Mouse (Mus musculus): ENCODE measurements at regions not wholly inside any gene's neighbourhood (a gene's known extent, or its start where the extent isn't known, plus 50 kb on each side); places are given as distances from the start of the nearest gene placed in this dataset.
A peak's percentile ranks its signal among the peaks of the same experiment; 100 is the strongest.
"Not testable (repeated sequence)": the region's sequence is repeated elsewhere in the genome, so short reads cannot be mapped to it uniquely, and the experiment has no call there.

- peak; percentile 40 for DNase-seq (ENCODE audit: low spot score)
Measured at GRCm38 (mm10) chr17:35758769-35759168, 54.3 kb upstream of the Ddr1 start.

- no peak for DNase-seq (ENCODE audit: low spot score)
Measured at GRCm38 (mm10) chr17:35759740-35760139, 55.3 kb upstream of the Ddr1 start.

DNA sequence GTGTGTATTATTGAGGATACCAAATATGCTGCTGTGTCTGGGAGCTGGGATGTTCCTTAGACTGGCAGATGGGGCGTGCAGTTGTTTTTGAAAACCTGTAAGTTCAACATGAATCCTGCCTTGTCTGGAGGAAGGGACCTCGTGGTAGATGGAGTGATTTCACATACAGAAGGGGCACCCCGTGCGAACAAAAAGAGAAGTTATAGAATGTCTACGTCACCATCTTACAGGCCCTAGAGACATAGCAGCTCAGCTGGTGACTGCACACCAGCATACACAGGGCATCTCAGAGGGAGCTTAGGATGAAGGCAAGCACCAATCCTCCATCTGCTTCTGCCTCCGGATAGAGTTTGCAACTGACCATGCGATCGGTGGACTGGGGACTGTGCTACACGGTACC, 58.2 kb upstream of the Ddr1 start:
- no peak for DNase-seq (ENCODE audit: low spot score)

GRCm38 (mm10) chr17:35763101-35763500, 58.4 kb upstream of the Ier3 start:
- DNase-seq (ENCODE audit: low spot score) = no peak

- peak; percentile 41 for DNase-seq (ENCODE audit: low spot score)
Measured at GRCm38 (mm10) chr17:35763866-35764265, 57.6 kb upstream of the Ier3 start.

DNA sequence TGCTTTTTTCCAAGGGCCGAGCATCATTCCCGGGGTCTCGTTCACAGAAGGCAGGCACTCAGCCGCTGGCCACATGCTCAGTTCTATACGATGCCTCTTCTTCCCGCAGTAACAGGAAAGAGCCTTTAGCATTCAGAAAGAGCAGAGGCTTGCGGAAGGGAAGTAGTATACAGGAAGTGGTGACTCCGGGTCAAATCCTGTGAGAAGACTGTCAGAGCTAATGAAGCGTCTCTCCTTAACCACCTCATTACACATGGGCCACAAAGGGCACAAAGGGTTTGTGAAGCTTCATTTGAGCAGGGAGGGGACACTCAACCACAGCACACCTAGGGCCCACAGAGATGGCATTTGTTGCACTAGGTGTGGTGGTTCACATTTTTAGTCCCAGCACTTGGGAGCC, 55.1 kb upstream of the Ier3 start:
- no peak for DNase-seq (ENCODE audit: low spot score)

DNA sequence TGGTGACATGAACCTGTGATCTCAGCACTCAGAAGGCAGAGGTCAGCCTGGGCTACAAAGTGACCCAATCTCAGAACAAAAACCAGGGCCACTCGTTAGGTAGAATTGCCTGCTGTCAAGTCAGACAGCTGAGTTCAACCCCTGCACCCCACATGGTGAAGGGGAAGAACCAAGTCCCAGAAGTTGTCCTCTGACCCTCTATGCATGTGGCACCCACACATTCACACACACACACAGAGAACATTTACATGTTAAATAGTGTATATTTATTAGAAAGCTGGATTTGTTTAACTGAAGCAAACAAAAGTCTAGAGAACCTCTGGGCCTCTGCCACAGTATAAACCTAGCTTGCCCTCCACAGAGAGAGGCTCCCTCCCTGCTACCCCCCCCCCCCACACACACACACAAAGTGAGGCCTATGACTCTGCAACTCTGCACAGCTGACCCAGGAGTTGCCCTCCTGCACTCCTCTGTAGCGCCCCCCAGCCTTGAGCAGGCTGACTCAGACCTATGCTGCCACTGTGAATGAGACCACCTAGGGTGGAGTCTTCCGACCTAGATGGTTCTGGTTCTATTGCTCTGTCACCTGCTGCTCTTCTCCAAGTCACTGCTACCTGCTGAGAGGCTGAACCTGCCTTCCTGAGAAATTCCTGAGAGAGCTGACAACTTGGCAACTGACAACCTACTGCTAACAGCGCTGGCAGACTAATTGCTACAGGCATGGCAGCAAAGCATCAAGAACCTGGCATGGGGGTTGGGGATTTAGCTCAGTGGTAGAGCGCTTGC, 52.1 kb upstream of the Ier3 start:
- DNase-seq (ENCODE audit: low spot score) = no peak

DNA sequence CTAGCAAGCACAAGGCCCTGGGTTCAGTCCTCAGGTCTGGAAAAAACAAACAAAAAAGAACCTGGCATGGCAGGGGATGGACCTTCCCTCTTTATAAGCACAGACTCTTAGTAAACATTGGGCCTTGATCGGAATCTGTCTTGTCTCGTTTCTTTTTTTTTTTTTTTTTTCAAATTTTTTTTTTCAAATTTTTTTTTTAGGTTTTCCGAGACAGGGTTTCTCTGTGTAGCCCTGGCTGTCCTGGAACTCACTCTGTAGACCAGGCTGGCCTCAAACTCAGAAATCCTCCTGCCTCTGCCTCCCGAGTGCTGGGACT, 51.6 kb upstream of the Ier3 start:
- not testable (repeated sequence) for DNase-seq (ENCODE audit: low spot score)

- no peak for DNase-seq (ENCODE audit: low spot score)
Measured at GRCm38 (mm10) chr17:35770599-35770998, 50.9 kb upstream of the Ier3 start.

DNA sequence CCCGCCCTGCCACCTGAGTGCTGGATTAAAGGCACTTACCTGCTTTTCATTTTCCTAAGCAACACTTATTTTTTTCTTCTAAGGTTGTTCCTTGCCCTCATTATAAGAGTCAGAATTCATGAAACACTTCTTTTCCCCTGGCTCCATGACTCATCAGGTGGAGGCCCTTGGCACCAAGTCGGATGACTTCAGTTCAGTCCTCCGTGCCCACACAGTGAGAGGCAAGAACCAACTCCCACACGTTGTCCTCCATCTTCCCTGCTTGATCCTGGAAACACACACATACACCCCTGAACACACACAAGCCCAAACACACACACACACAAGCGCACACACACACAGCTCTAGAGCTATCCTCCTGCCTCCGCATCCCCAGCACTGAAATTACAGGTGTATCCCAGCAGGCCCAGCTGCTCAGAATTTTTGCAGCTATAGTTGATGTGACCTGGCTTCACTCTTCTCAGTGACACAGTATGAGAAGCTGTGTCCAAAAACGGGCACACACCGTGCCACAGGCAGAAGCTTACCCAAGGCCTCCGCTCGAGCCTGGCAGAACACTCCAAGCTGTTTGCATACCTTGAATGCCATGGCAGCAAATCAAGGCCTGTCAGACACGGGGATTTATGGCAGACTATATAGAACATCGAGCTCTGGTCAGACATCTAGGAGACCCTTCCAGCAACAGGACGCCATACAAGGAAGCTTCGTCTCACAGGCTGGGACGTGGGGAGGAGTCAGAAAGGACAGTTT, 49.7 kb upstream of the Ier3 start:
- DNase-seq (ENCODE audit: low spot score) = no peak
